Mouse (Mus musculus) megakaryocyte, adult 5-6 weeks (primary cell): Measurements from ENCODE around the gene Scai. TPM values are rescaled to one million over a fixed set of nuclear protein-coding genes. Genes with fewer than 3 reads are reported as not detected.

Experiments
- ATAC-seq: 2 replicates; pipeline ENCODE4 v1.8.0; 2016; ENCODE audit warnings: mild to moderate bottlenecking, inconsistent platforms; ENCODE audit not compliant: poor library complexity, severe bottlenecking
- total RNA-seq, 2 experiments: library from RNA; stranded (forward) in 1 of 2; stranded (reverse) in 1 of 2; fragments of 153-499, 151-499 nt in 1 of 2; fragments of 221-1000, 200-1000 nt in 1 of 2; gene quantifications; 2 replicates each; pipeline versions ENCODE4 v1.2.3 to v1.2.4; 2015 to 2017

Gene Scai
- 3.1 and 6.1 TPM in 2 replicates for total RNA-seq (2015)
- 4.3 and 7.4 TPM in 2 replicates for total RNA-seq (2017)

- peak; percentile 98 for ATAC-seq
Measured at GRCm38 (mm10) chr2:39190561-39191056, at the start of gene Scai. Gene Scai, minus strand, starts transcription at chr2:39190734.

- ATAC-seq = no peak
Measured at GRCm38 (mm10) chr2:39226731-39227130, 36.2 kb upstream of the Scai start.

- peak; percentile 96 for ATAC-seq
Measured at GRCm38 (mm10) chr2:39226019-39226640, 35.6 kb upstream of the Scai start, which contains the start of gene Ppp6c. Gene Ppp6c, minus strand, starts transcription at chr2:39226451.

- ATAC-seq = peak; percentile 55
Measured at GRCm38 (mm10) chr2:39225331-39226018, 34.9 kb upstream of the Scai start.

- no peak for ATAC-seq
Measured at GRCm38 (mm10) chr2:39224621-39225020, 34.1 kb upstream of the Scai start.

- no peak for ATAC-seq
Measured at GRCm38 (mm10) chr2:39220010-39220409, 29.5 kb upstream of the Scai start.

GRCm38 (mm10) chr2:39219034-39219433 is 28.5 kb upstream of the Scai start:
- no peak for ATAC-seq

GRCm38 (mm10) chr2:39217150-39217549 is 26.6 kb upstream of the Scai start:
- ATAC-seq = no peak

- no peak for ATAC-seq
Measured at GRCm38 (mm10) chr2:39210738-39211137, 20.2 kb upstream of the Scai start.

- no peak for ATAC-seq
Measured at GRCm38 (mm10) chr2:39203359-39203758, 12.8 kb upstream of the Scai start.

- no peak for ATAC-seq
Measured at GRCm38 (mm10) chr2:39194809-39195208, 4.3 kb upstream of the Scai start.

- ATAC-seq = peak; percentile 27
Measured at GRCm38 (mm10) chr2:39189961-39190560, 473 bp downstream of the Scai start.

- no peak for ATAC-seq
Measured at GRCm38 (mm10) chr2:39185942-39186341, 4.6 kb downstream of the Scai start.

GRCm38 (mm10) chr2:39183587-39183986 is 6.9 kb downstream of the Scai start:
- no peak for ATAC-seq

- no peak for ATAC-seq
Measured at GRCm38 (mm10) chr2:39160996-39161395, 29.5 kb downstream of the Scai start.

GRCm38 (mm10) chr2:39157916-39158315 is 32.6 kb downstream of the Scai start:
- no peak for ATAC-seq

- ATAC-seq = no peak
Measured at GRCm38 (mm10) chr2:39156821-39157220, 33.7 kb downstream of the Scai start.

GRCm38 (mm10) chr2:39150943-39151342 is 39.6 kb downstream of the Scai start:
- no peak for ATAC-seq

- peak; percentile 57 for ATAC-seq
Measured at GRCm38 (mm10) chr2:39148075-39148474, 42.5 kb downstream of the Scai start.

GRCm38 (mm10) chr2:39146469-39146868 is 44.1 kb downstream of the Scai start:
- no peak for ATAC-seq

- ATAC-seq = no peak
Measured at GRCm38 (mm10) chr2:39142357-39142948, 48.1 kb downstream of the Scai start.
